15 mouse cellular contexts compared by ENCODE assay signal in the genomic region with DNA sequence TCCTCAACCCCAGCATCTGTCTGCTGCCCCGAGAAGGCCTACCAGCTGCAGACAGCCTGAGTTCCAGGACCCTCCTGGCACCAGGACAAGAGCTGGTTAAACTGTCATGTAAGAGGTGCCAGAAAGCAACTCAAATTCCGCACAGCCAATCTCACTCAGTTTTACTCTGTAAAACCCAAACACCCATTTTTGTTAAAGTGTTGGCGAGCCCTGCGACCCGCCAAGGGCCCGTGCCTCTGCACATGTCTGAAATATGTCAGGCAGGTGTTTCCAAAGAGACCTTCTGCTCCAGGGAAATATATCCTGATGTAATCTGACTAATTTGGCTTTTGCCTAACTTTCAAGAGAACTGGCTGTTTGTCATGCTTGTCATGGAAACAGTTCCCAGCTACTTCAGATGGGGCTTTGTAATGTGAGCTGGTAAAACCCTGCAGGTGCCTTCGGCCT. TPM values are rescaled to one million over a fixed set of nuclear protein-coding genes. Genes with fewer than 3 reads are reported as not detected.
A peak's percentile ranks its signal among the peaks of the same experiment; 100 is the strongest.
DNase-seq lines count a peak whose midpoint lies in the region; ATAC-seq and TF ChIP-seq lines count a peak whose summit lies in the region.
"Had no signal": no experiment of that assay in that cellular context is flagged by ENCODE, and none has a peak within 500 bp of the region (broad histone marks: within the 10 kb centered on the region; RNA-seq: fewer than 3 reads in every experiment).

No protein-coding gene starts in this region.

- H3K4me2 ChIP-seq in CH12.LX (ENCODE audit: insufficient read depth, low read depth, poor library complexity, severe bottlenecking) = no peak overlapping the region
- no peak overlapping the region for H3K4me2 ChIP-seq in hindbrain, embryonic 16.5 days (ENCODE audit: low read length)

- no peak overlapping the region for H3K9ac ChIP-seq in CH12.LX (ENCODE audit: insufficient read depth, low read depth)
- no peak overlapping the region for H3K9ac ChIP-seq in hindbrain, embryonic 16.5 days (ENCODE audit: low read depth, low read length)

- no peaks in the 10 kb centered on the region for H3K79me2 ChIP-seq in CH12.LX (replicated peaks; ENCODE audit: control insufficient read depth, extremely low read depth, insufficient read depth, poor library complexity, severe bottlenecking)

- no peaks in the 10 kb centered on the region for H3K36me3 ChIP-seq in CH12.LX (replicated peaks in 1 of 2; ENCODE audit: control insufficient read depth in 1 of 2, insufficient read depth in 1 of 2, low read length in 1 of 2)
- H3K36me3 ChIP-seq in hindbrain, embryonic 16.5 days (ENCODE audit: control insufficient read depth, insufficient read depth, low read length) = no peaks in the 10 kb centered on the region

- no peak overlapping the region for H3K4me3 ChIP-seq in CH12.LX (replicated peaks in 1 of 3; ENCODE audit: low read depth in 2 of 3, low read length in 2 of 3, poor library complexity in 1 of 3)
- H3K4me3 ChIP-seq in hindbrain, embryonic 16.5 days (ENCODE audit: low read length) = no peak overlapping the region

- 48% methylated on average over 7 of the region's 7 CpGs for WGBS in hindbrain, embryonic 16.5 days

- DNase-seq in kidney, postnatal 10 days = peak; percentile 18
- no peak for DNase-seq in kidney, adult 9 months
- DNase-seq in CH12.LX (ENCODE audit: extremely low read depth) = no peak
- DNase-seq in embryo, embryonic 11 days = peak; percentile 44
- DNase-seq in kidney, adult 11 months = no peak
- DNase-seq in heart, adult 8-10 months (ENCODE audit: low spot score) = no peak
- DNase-seq: cerebellum, postnatal 36 days had no signal

- no peak for TF ChIP-seq CTCF in CH12.LX (conservative IDR thresholded peaks at IDR 0.05 in 1 of 2, IDR thresholded peaks at IDR 0.05 in 1 of 2; ENCODE audit: low read depth in 2 of 2, low read length in 2 of 2)

- H3K27ac ChIP-seq in CH12.LX (ENCODE audit: insufficient read depth, low read depth) = no peak overlapping the region
- 0 out of 2 replicates have a peak overlapping the region, but pooled peaks have one; percentile 20 for H3K27ac ChIP-seq in hindbrain, embryonic 16.5 days (ENCODE audit: low read depth, low read length)
- H3K27ac ChIP-seq: kidney, postnatal 0 days had no signal

- peak; percentile 50; the same call in 1 of the 2 replicates for ATAC-seq in hindbrain, embryonic 16.5 days
- no peak for ATAC-seq in frontal cortex, adult (ENCODE audit: low TSS enrichment)

- TF ChIP-seq POLR2A in CH12.LX (IDR thresholded peaks at IDR 0.05; ENCODE audit: low read depth, low read length) = no peak

- in situ Hi-C loops in CH12.LX (cut with MboI; ENCODE audit: low pct_ligation_motif_present, low pct_unique_long_range_greater_than_20kb, low sequenced_read_pairs) = no loop called here

- TF ChIP-seq EP300 in CH12.LX (IDR thresholded peaks at IDR 0.05; ENCODE audit: low read length) = no peak

- dilution Hi-C loops in CH12.LX (cut with MboI; ENCODE audit: extremely low pct_ligation_motif_present, extremely low pct_unique_long_range_greater_than_20kb, low sequenced_read_pairs) = no loop called here

- H3K4me1 ChIP-seq in CH12.LX (ENCODE audit: control insufficient read depth in 1 of 2, insufficient read depth in 2 of 2) = peaks cover 4 to 33% of the 10 kb centered on the region in 2 experiments
- H3K4me1 ChIP-seq in hindbrain, embryonic 16.5 days (ENCODE audit: control insufficient read depth, insufficient read depth, low read depth, low read length) = peaks cover 9% of the 10 kb centered on the region

- H3K9me3 ChIP-seq in CH12.LX (replicated peaks; ENCODE audit: low read length) = no peaks in the 10 kb centered on the region
- no peaks in the 10 kb centered on the region for H3K9me3 ChIP-seq in hindbrain, embryonic 16.5 days (ENCODE audit: control insufficient read depth, low read length)

- H3K27me3 ChIP-seq in CH12.LX (replicated peaks) = no peaks in the 10 kb centered on the region
- no peaks in the 10 kb centered on the region for H3K27me3 ChIP-seq in hindbrain, embryonic 16.5 days (replicated peaks; ENCODE audit: control insufficient read depth, insufficient read depth, low read length)

- no peak for TF ChIP-seq RAD21 in CH12.LX (IDR thresholded peaks at IDR 0.05; ENCODE audit: low read depth, low read length)

TF ChIP-seq in CH12.LX, 34 proteins besides CTCF, POLR2A, EP300 and RAD21:
- TF ChIP-seq MAX (IDR thresholded peaks at IDR 0.05; ENCODE audit: low read length) = 0 out of 2 replicates have a peak, but pooled peaks have one; percentile 19
- no peak for TF ChIP-seq NELFE (IDR thresholded peaks at IDR 0.05; ENCODE audit: low read depth, low read length)

RNA-seq across cellular contexts. Expression of a gene that starts 23.5 kb away (rescaled TPM):
- total RNA-seq in CH12.LX (2012; rRNA removed) = not detected in 2 replicates
- total RNA-seq in CH12.LX (2014; rRNA removed) = not detected in 2 replicates
- polyA plus RNA-seq in CH12.LX (2012; ENCODE audit: insufficient read length, low read depth) = not detected in 2 replicates
- not detected in 2 replicates for polyA plus RNA-seq in hindbrain, embryonic 16.5 days (2015; fragmentation: Nextera tagmentation; extraction: Ambion mirVana)
- not detected for total RNA-seq in heart, adult 8-10 months (2022)
- total RNA-seq: liver, adult 2 months had no signal
- polyA plus RNA-seq: CD4-positive, CD25-positive, alpha-beta regulatory T cell, adult 4 months; heart, embryonic 16.5 days; kidney, postnatal 0 days; liver, adult 2 months; neural tube, embryonic 11.5 days; stomach, embryonic 16.5 days had no signal

Comparison
In these comparisons a context has a peak if more than half of its experiments do, and no peak if none do; other contexts are left out.
1. DNase-seq: peak in kidney, postnatal 10 days (single experiment) and embryo, embryonic 11 days (single experiment); none in kidney, adult 9 months (single experiment), CH12.LX (single experiment), kidney, adult 11 months (single experiment) and heart, adult 8-10 months (single experiment).